Mouse (Mus musculus) bone marrow macrophage, adult 2 months (primary cell): Measurements from ENCODE around the gene Gm29666. TPM values are rescaled to one million over a fixed set of nuclear protein-coding genes. Genes with fewer than 3 reads are reported as not detected.
"Not testable (repeated sequence)": the region's sequence is repeated elsewhere in the genome, so short reads cannot be mapped to it uniquely, and the experiment has no call there.

ENCODE experiments used
- H3K27ac ChIP-seq: 2 replicates; pipeline ENCODE4 v1.5.1; 2012; ENCODE audit warnings: low read depth, low read length; ENCODE audit not compliant: insufficient read depth
- H3K4me1 ChIP-seq: 2 replicates; pipeline ENCODE4 v1.6.1; 2012; ENCODE audit warnings: low read length; ENCODE audit not compliant: control insufficient read depth, insufficient read depth
- H3K4me3 ChIP-seq: 2 replicates; pipeline ENCODE4 v1.5.1; 2012; ENCODE audit warnings: mild to moderate bottlenecking, low read length, moderate library complexity; ENCODE audit not compliant: insufficient read depth
- CTCF ChIP-seq: IDR thresholded peaks from 2 replicates; pipeline ENCODE4 v1.5.1; 2012; ENCODE audit warnings: low read depth, mild to moderate bottlenecking, low read length, moderate library complexity
- POLR2A ChIP-seq: IDR thresholded peaks from 2 replicates; pipeline ENCODE4 v1.6.1; 2012; ENCODE audit warnings: mild to moderate bottlenecking, low read depth, low read length, borderline replicate concordance
- polyA plus RNA-seq: library from polyadenylated mRNA; stranded (reverse); fragments of >200 nt; gene quantifications from 2 replicates; pipeline ENCODE4 v1.2.4, GENCODE M21; 2012; ENCODE audit not compliant: missing spikeins, insufficient read depth, insufficient read length

The Gm29666 gene
- polyA plus RNA-seq, 1 experiment = 0.25 TPM

GRCm38 (mm10) chr15:84922884-84923507, 3.2 kb upstream of the Gm29666 start, which contains the start of gene Nup50:
Nup50 (plus strand) TSS chr15:84923411.
- peak; percentile 59; the same call in 1 of the 2 replicates for TF ChIP-seq POLR2A
- TF ChIP-seq CTCF = no peak
- H3K4me1 ChIP-seq = peaks cover 17% of the 10 kb centered on the region
- H3K27ac ChIP-seq = peak within 1 kb of the TSS; percentile 90
- H3K4me3 ChIP-seq = peak within 1 kb of the TSS; percentile 78

- peaks cover 11% of the 10 kb centered on the region for H3K4me1 ChIP-seq
- no peak overlapping the region for H3K4me3 ChIP-seq
- TF ChIP-seq POLR2A (no peak), CTCF (no peak)
- no peak overlapping the region for H3K27ac ChIP-seq
These were observed 6.6 kb downstream of the Gm29666 start for GRCm38 (mm10) chr15:84913201-84913600.

- H3K27ac ChIP-seq = no peak overlapping the region
- no peak overlapping the region for H3K4me3 ChIP-seq
- no peak for TF ChIP-seq POLR2A
- no peak for TF ChIP-seq CTCF
- H3K4me1 ChIP-seq = no peaks in the 10 kb centered on the region
These were observed 15.9 kb downstream of the Gm29666 start for GRCm38 (mm10) chr15:84903843-84904385.

GRCm38 (mm10) chr15:84898077-84898476, 21.8 kb downstream of the Gm29666 start:
- no peak overlapping the region for H3K4me3 ChIP-seq
- no peak overlapping the region for H3K27ac ChIP-seq
- TF ChIP-seq POLR2A (no peak), CTCF (no peak)
- peaks cover 9% of the 10 kb centered on the region for H3K4me1 ChIP-seq

- no peak overlapping the region for H3K4me3 ChIP-seq
- no peak overlapping the region for H3K27ac ChIP-seq
- peaks cover 9% of the 10 kb centered on the region for H3K4me1 ChIP-seq
- no peak for TF ChIP-seq CTCF
- no peak for TF ChIP-seq POLR2A
These were observed 23.2 kb downstream of the Gm29666 start for GRCm38 (mm10) chr15:84896664-84897063.

- not testable (repeated sequence) for H3K27ac ChIP-seq, H3K4me3 ChIP-seq, H3K4me1 ChIP-seq
These were observed 23.6 kb downstream of the Gm29666 start for GRCm38 (mm10) chr15:84896216-84896615.

GRCm38 (mm10) chr15:84891658-84892057, 28.2 kb downstream of the Gm29666 start:
- TF ChIP-seq CTCF = peak; percentile 64
- TF ChIP-seq POLR2A = no peak
- H3K4me1 ChIP-seq = peaks cover 10% of the 10 kb centered on the region
- no peak overlapping the region for H3K27ac ChIP-seq

GRCm38 (mm10) chr15:84891246-84891645, 28.6 kb downstream of the Gm29666 start:
- Histone ChIP-seq H3K4me3 (no peak overlapping the region), H3K4me1 (peaks cover 6% of the 10 kb centered on the region), H3K27ac (no peak overlapping the region)
- no peak for TF ChIP-seq POLR2A
- no peak for TF ChIP-seq CTCF

More at GRCm38 (mm10) chr15:84891658-84892057, 28.2 kb downstream of the Gm29666 start:
- H3K4me3 ChIP-seq = no peak overlapping the region

GRCm38 (mm10) chr15:84888066-84888465, 31.8 kb downstream of the Gm29666 start:
- H3K4me3 ChIP-seq = no peak overlapping the region
- TF ChIP-seq POLR2A = no peak
- no peak for TF ChIP-seq CTCF
- H3K4me1 ChIP-seq = peaks cover 5% of the 10 kb centered on the region; the same call in 1 of the 2 replicates
- no peak overlapping the region for H3K27ac ChIP-seq

- Histone ChIP-seq H3K27ac (no peak overlapping the region), H3K4me1 (no peaks in the 10 kb centered on the region)
These were observed 42.6 kb downstream of the Gm29666 start for GRCm38 (mm10) chr15:84877029-84877815.

More at GRCm38 (mm10) chr15:84877029-84877815, 42.6 kb downstream of the Gm29666 start:
- TF ChIP-seq CTCF = no peak
- no peak for TF ChIP-seq POLR2A
- H3K4me3 ChIP-seq = no peak overlapping the region
